Comparison of ENCODE assay signal across 14 mouse cellular contexts in the genomic region with DNA sequence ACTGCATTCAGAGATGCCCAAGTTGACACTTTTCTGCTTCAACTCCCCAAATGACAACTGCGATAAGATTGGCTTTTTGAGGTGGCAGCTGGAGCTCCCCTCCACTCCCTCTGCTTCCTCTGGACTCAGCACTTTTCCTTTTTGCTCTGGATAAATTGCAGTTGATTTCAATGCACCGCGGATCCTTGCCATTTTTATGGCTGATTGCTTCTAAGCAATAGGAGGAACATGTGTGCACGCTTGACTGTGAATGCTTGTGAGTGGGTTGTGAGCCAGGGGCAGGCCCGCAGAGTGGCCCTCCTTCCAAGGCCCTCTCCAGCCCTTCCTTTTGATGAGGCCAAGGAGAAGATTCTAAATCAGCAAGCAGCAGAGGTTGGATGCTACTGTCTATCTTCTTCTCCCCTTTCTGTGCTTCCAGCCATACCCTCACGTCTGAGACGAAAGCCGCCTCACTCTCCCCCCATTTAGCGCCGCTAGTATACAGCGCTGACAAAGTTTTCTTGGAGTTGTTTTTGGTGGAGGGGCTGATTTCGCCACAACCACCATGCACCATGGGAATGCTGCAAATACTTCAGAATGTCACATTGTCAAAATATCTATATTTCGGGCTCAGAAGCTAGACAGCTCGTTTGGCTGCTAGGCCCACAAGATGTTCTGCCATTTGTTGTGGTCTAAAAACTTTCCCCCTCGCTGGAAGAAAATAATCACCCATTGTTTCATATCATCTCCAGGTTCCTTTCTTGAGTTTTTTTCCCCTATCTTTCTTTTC.
A peak's percentile ranks its signal among the peaks of the same experiment; 100 is the strongest.
DNase-seq lines count a peak whose midpoint lies in the region; ATAC-seq lines count a peak whose summit lies in the region.
"Had no signal": no experiment of that assay in that cellular context is flagged by ENCODE, and none has a peak within 500 bp of the region (broad histone marks: within the 10 kb centered on the region; RNA-seq: fewer than 3 reads in every experiment).

No protein-coding gene starts in this region.

- peak; percentile 36 for DNase-seq in embryonic facial prominence, embryonic 14.5 days (ENCODE audit: low spot score)
- DNase-seq in embryonic facial prominence, embryonic 10.5 days (ENCODE audit: low spot score): no peak
- DNase-seq in midbrain, embryonic 11.5 days (ENCODE audit: low spot score, missing footprints): no peak
- DNase-seq in retina, postnatal 1 day: peak; percentile 60
- no peak for DNase-seq in cerebellum, adult 9-11 months
- DNase-seq in thymus, postnatal 0 days (ENCODE audit: low spot score): no peak
- DNase-seq: adrenal gland, adult 8-10 months; lung, postnatal 14 days; right cerebral cortex, postnatal 14 days; thymus, adult 18-20 months had no signal

- H3K9me3 ChIP-seq in embryonic facial prominence, embryonic 14.5 days (ENCODE audit: control insufficient read depth, low read length): no peaks in the 10 kb centered on the region
- no peaks in the 10 kb centered on the region for H3K9me3 ChIP-seq in embryonic facial prominence, embryonic 10.5 days
- no peaks in the 10 kb centered on the region for H3K9me3 ChIP-seq in midbrain, embryonic 13.5 days
- H3K9me3 ChIP-seq in midbrain, embryonic 11.5 days (ENCODE audit: control insufficient read depth, low read length): no peaks in the 10 kb centered on the region
- no peaks in the 10 kb centered on the region for H3K9me3 ChIP-seq in hindbrain, embryonic 13.5 days

- no peaks in the 10 kb centered on the region for H3K36me3 ChIP-seq in embryonic facial prominence, embryonic 14.5 days (ENCODE audit: control insufficient read depth, insufficient read depth, low read length)
- H3K36me3 ChIP-seq in embryonic facial prominence, embryonic 10.5 days (replicated peaks): no peaks in the 10 kb centered on the region
- H3K36me3 ChIP-seq in midbrain, embryonic 13.5 days: no peaks in the 10 kb centered on the region
- no peaks in the 10 kb centered on the region for H3K36me3 ChIP-seq in midbrain, embryonic 11.5 days (ENCODE audit: control insufficient read depth, insufficient read depth, low read length)
- no peaks in the 10 kb centered on the region for H3K36me3 ChIP-seq in hindbrain, embryonic 13.5 days

- H3K4me1 ChIP-seq in embryonic facial prominence, embryonic 14.5 days (ENCODE audit: control insufficient read depth, insufficient read depth, low read length): no peaks in the 10 kb centered on the region
- peaks cover 14% of the 10 kb centered on the region for H3K4me1 ChIP-seq in embryonic facial prominence, embryonic 10.5 days
- H3K4me1 ChIP-seq in midbrain, embryonic 13.5 days (replicated peaks): peaks cover 29% of the 10 kb centered on the region
- H3K4me1 ChIP-seq in midbrain, embryonic 11.5 days (ENCODE audit: control insufficient read depth, insufficient read depth, low read length): peaks cover 13% of the 10 kb centered on the region
- H3K4me1 ChIP-seq in hindbrain, embryonic 13.5 days (replicated peaks): peaks cover 32% of the 10 kb centered on the region

- no peak overlapping the region for H3K27ac ChIP-seq in embryonic facial prominence, embryonic 14.5 days (replicated peaks; ENCODE audit: low read depth, low read length)
- H3K27ac ChIP-seq in embryonic facial prominence, embryonic 10.5 days (replicated peaks): no peak overlapping the region
- H3K27ac ChIP-seq in midbrain, embryonic 13.5 days: peak overlapping the region; percentile 3; the same call in 1 of the 2 replicates
- H3K27ac ChIP-seq in midbrain, embryonic 11.5 days (ENCODE audit: low read depth, low read length): no peak overlapping the region
- peak overlapping the region; percentile 73; the same call in 1 of the 2 replicates for H3K27ac ChIP-seq in hindbrain, embryonic 13.5 days
- H3K27ac ChIP-seq: kidney, postnatal 0 days; liver, embryonic 14.5 days had no signal

- H3K9ac ChIP-seq in embryonic facial prominence, embryonic 14.5 days (ENCODE audit: low read depth, low read length): no peak overlapping the region
- H3K9ac ChIP-seq in midbrain, embryonic 13.5 days (replicated peaks): no peak overlapping the region
- H3K9ac ChIP-seq in midbrain, embryonic 11.5 days (ENCODE audit: low read length): no peak overlapping the region
- no peak overlapping the region for H3K9ac ChIP-seq in hindbrain, embryonic 13.5 days
- H3K9ac ChIP-seq: liver, embryonic 14.5 days had no signal

- H3K4me2 ChIP-seq in embryonic facial prominence, embryonic 14.5 days (ENCODE audit: low read depth, low read length): no peak overlapping the region
- H3K4me2 ChIP-seq in midbrain, embryonic 13.5 days (replicated peaks): no peak overlapping the region
- H3K4me2 ChIP-seq in midbrain, embryonic 11.5 days: no peak overlapping the region
- H3K4me2 ChIP-seq in hindbrain, embryonic 13.5 days: no peak overlapping the region

- ATAC-seq in embryonic facial prominence, embryonic 14.5 days (ENCODE audit: low read depth): no peak
- no peak for ATAC-seq in midbrain, embryonic 13.5 days
- ATAC-seq in midbrain, embryonic 11.5 days (ENCODE audit: low FRiP score): no peak
- no peak for ATAC-seq in hindbrain, embryonic 13.5 days (ENCODE audit: low FRiP score)

- 81% methylated on average over 15 of the region's 15 CpGs for WGBS in embryonic facial prominence, embryonic 14.5 days
- WGBS in embryonic facial prominence, embryonic 10.5 days: 83% methylated on average over 15 of the region's 15 CpGs
- WGBS in midbrain, embryonic 13.5 days: 68% methylated on average over 15 of the region's 15 CpGs
- 82% methylated on average over 15 of the region's 15 CpGs for WGBS in midbrain, embryonic 11.5 days
- 60% methylated on average over 15 of the region's 15 CpGs for WGBS in hindbrain, embryonic 13.5 days

- no peaks in the 10 kb centered on the region for H3K27me3 ChIP-seq in embryonic facial prominence, embryonic 14.5 days (replicated peaks; ENCODE audit: control insufficient read depth, insufficient read depth, low read length)
- no peaks in the 10 kb centered on the region for H3K27me3 ChIP-seq in embryonic facial prominence, embryonic 10.5 days (replicated peaks; ENCODE audit: low read depth, poor library complexity, severe bottlenecking)
- no peaks in the 10 kb centered on the region for H3K27me3 ChIP-seq in midbrain, embryonic 13.5 days
- H3K27me3 ChIP-seq in midbrain, embryonic 11.5 days (ENCODE audit: control insufficient read depth, insufficient read depth, low read length): no peaks in the 10 kb centered on the region
- H3K27me3 ChIP-seq in hindbrain, embryonic 13.5 days: no peaks in the 10 kb centered on the region

- no peak overlapping the region for H3K4me3 ChIP-seq in embryonic facial prominence, embryonic 14.5 days (ENCODE audit: low read depth, low read length)
- H3K4me3 ChIP-seq in embryonic facial prominence, embryonic 10.5 days: no peak overlapping the region
- H3K4me3 ChIP-seq in midbrain, embryonic 13.5 days (replicated peaks): no peak overlapping the region
- no peak overlapping the region for H3K4me3 ChIP-seq in midbrain, embryonic 11.5 days (ENCODE audit: low read depth, low read length)
- no peak overlapping the region for H3K4me3 ChIP-seq in hindbrain, embryonic 13.5 days

Comparison
In these comparisons a context has a peak if more than half of its experiments do, and no peak if none do; other contexts are left out.
1. DNase-seq: peak in embryonic facial prominence, embryonic 14.5 days (single experiment) and retina, postnatal 1 day (single experiment); none in embryonic facial prominence, embryonic 10.5 days (single experiment), midbrain, embryonic 11.5 days (single experiment), cerebellum, adult 9-11 months (single experiment) and thymus, postnatal 0 days (single experiment).
2. H3K27ac ChIP-seq: peak in midbrain, embryonic 13.5 days (single experiment) and hindbrain, embryonic 13.5 days (single experiment); none in embryonic facial prominence, embryonic 14.5 days (single experiment), embryonic facial prominence, embryonic 10.5 days (single experiment) and midbrain, embryonic 11.5 days (single experiment).